Mouse (Mus musculus): ENCODE data around the gene Hs3st3a1.

Hs3st3a1 gene

GRCm38 (mm10) chr11:64435546-64436411 lies 647 bp downstream of the Hs3st3a1 start:
- Histone ChIP-seq H3K36me3 (ENCODE audit: insufficient read depth, low read length) (no peaks in the 10 kb centered on the region), H3K4me3 (replicated peaks; ENCODE audit: low read length) (peak overlapping the region; percentile 81), H3K9me3 (ENCODE audit: low read length) (no peaks in the 10 kb centered on the region), H3K27me3 (ENCODE audit: insufficient read depth, low read length) (peaks cover 41% of the 10 kb centered on the region), H3K4me1 (replicated peaks; ENCODE audit: low read depth, low read length) (peaks cover 15% of the 10 kb centered on the region; the same call in 1 of the 2 replicates)
- TF ChIP-seq POU5F1 (IDR thresholded peaks at IDR 0.05; ENCODE audit: borderline replicate concordance, low read length) (no peak), CTCF (conservative IDR thresholded peaks at IDR 0.05; ENCODE audit: low read length) (no peak), NANOG (IDR thresholded peaks at IDR 0.05; ENCODE audit: borderline replicate concordance, low read length) (no peak)

- Histone ChIP-seq H3K4me3 (replicated peaks; ENCODE audit: low read length) (peak within 1 kb of the TSS; percentile 81), H3K27me3 (ENCODE audit: insufficient read depth, low read length) (peaks cover 41% of the 10 kb centered on the region), H3K9me3 (ENCODE audit: low read length) (no peaks in the 10 kb centered on the region), H3K4me1 (replicated peaks; ENCODE audit: low read depth, low read length) (peaks cover 15% of the 10 kb centered on the region; the same call in 1 of the 2 replicates), H3K36me3 (ENCODE audit: insufficient read depth, low read length) (no peaks in the 10 kb centered on the region)
- TF ChIP-seq CTCF (conservative IDR thresholded peaks at IDR 0.05; ENCODE audit: low read length) (no peak), NANOG (IDR thresholded peaks at IDR 0.05; ENCODE audit: borderline replicate concordance, low read length) (no peak), POU5F1 (IDR thresholded peaks at IDR 0.05; ENCODE audit: borderline replicate concordance, low read length) (no peak)
Observed at GRCm38 (mm10) chr11:64436412-64436727, 1.2 kb downstream of the Hs3st3a1 start, which contains the start of gene F930015N05Rik. Gene F930015N05Rik (minus strand): TSS chr11:64436653.

GRCm38 (mm10) chr11:64436791-64437298 lies 1.7 kb downstream of the Hs3st3a1 start:
- no peaks in the 10 kb centered on the region for H3K9me3 ChIP-seq (ENCODE audit: low read length)
- H3K4me1 ChIP-seq (replicated peaks; ENCODE audit: low read depth, low read length): peaks cover 15% of the 10 kb centered on the region; the same call in 1 of the 2 replicates
- no peak for TF ChIP-seq NANOG (IDR thresholded peaks at IDR 0.05; ENCODE audit: borderline replicate concordance, low read length)
- TF ChIP-seq CTCF (conservative IDR thresholded peaks at IDR 0.05; ENCODE audit: low read length): no peak
- TF ChIP-seq POU5F1 (IDR thresholded peaks at IDR 0.05; ENCODE audit: borderline replicate concordance, low read length): no peak
- no peaks in the 10 kb centered on the region for H3K36me3 ChIP-seq (ENCODE audit: insufficient read depth, low read length)
- H3K27me3 ChIP-seq (ENCODE audit: insufficient read depth, low read length): peaks cover 40% of the 10 kb centered on the region
- H3K4me3 ChIP-seq (replicated peaks; ENCODE audit: low read length): peak overlapping the region; percentile 81

- peaks cover 36% of the 10 kb centered on the region for H3K27me3 ChIP-seq (ENCODE audit: insufficient read depth, low read length)
- TF ChIP-seq CTCF (conservative IDR thresholded peaks at IDR 0.05; ENCODE audit: low read length): no peak
- TF ChIP-seq POU5F1 (IDR thresholded peaks at IDR 0.05; ENCODE audit: borderline replicate concordance, low read length): no peak
- no peak for TF ChIP-seq NANOG (IDR thresholded peaks at IDR 0.05; ENCODE audit: borderline replicate concordance, low read length)
- no peaks in the 10 kb centered on the region for H3K36me3 ChIP-seq (ENCODE audit: insufficient read depth, low read length)
- no peaks in the 10 kb centered on the region for H3K9me3 ChIP-seq (ENCODE audit: low read length)
- H3K4me3 ChIP-seq (replicated peaks; ENCODE audit: low read length): no peak overlapping the region
- H3K4me1 ChIP-seq (replicated peaks; ENCODE audit: low read depth, low read length): peaks cover 17% of the 10 kb centered on the region; the same call in 1 of the 2 replicates
Observed at GRCm38 (mm10) chr11:64437721-64438120, 2.6 kb downstream of the Hs3st3a1 start.

- H3K9me3 ChIP-seq (ENCODE audit: low read length): no peaks in the 10 kb centered on the region
- peaks cover 35% of the 10 kb centered on the region for H3K27me3 ChIP-seq (ENCODE audit: insufficient read depth, low read length)
- TF ChIP-seq NANOG (IDR thresholded peaks at IDR 0.05; ENCODE audit: borderline replicate concordance, low read length): no peak
- TF ChIP-seq POU5F1 (IDR thresholded peaks at IDR 0.05; ENCODE audit: borderline replicate concordance, low read length): no peak
- no peak for TF ChIP-seq CTCF (conservative IDR thresholded peaks at IDR 0.05; ENCODE audit: low read length)
- H3K4me3 ChIP-seq (replicated peaks; ENCODE audit: low read length): no peak overlapping the region
- peaks cover 17% of the 10 kb centered on the region; the same call in 1 of the 2 replicates for H3K4me1 ChIP-seq (replicated peaks; ENCODE audit: low read depth, low read length)
- H3K36me3 ChIP-seq (ENCODE audit: insufficient read depth, low read length): no peaks in the 10 kb centered on the region
Observed at GRCm38 (mm10) chr11:64438909-64439308, 3.8 kb downstream of the Hs3st3a1 start.

- TF ChIP-seq CTCF (conservative IDR thresholded peaks at IDR 0.05; ENCODE audit: low read length) (peak; percentile 34), POU5F1 (IDR thresholded peaks at IDR 0.05; ENCODE audit: borderline replicate concordance, low read length) (no peak)
- H3K4me1 ChIP-seq (replicated peaks; ENCODE audit: low read depth, low read length): 0 out of 2 replicates have a peak, but pooled peaks cover 2% of the 10 kb centered on the region
- peaks cover 15% of the 10 kb centered on the region for H3K27me3 ChIP-seq (ENCODE audit: insufficient read depth, low read length)
- no peaks in the 10 kb centered on the region for H3K9me3 ChIP-seq (ENCODE audit: low read length)
- H3K4me3 ChIP-seq (replicated peaks; ENCODE audit: low read length): no peak overlapping the region
- H3K36me3 ChIP-seq (ENCODE audit: insufficient read depth, low read length): no peaks in the 10 kb centered on the region
Observed at GRCm38 (mm10) chr11:64442119-64442518, 7.0 kb downstream of the Hs3st3a1 start.

GRCm38 (mm10) chr11:64442701-64443100 lies 7.6 kb downstream of the Hs3st3a1 start:
- H3K4me3 ChIP-seq (replicated peaks; ENCODE audit: low read length): no peak overlapping the region
- TF ChIP-seq NANOG (IDR thresholded peaks at IDR 0.05; ENCODE audit: borderline replicate concordance, low read length) (no peak), POU5F1 (IDR thresholded peaks at IDR 0.05; ENCODE audit: borderline replicate concordance, low read length) (no peak), CTCF (conservative IDR thresholded peaks at IDR 0.05; ENCODE audit: low read length) (no peak)
- H3K9me3 ChIP-seq (ENCODE audit: low read length): no peaks in the 10 kb centered on the region
- H3K27me3 ChIP-seq (ENCODE audit: insufficient read depth, low read length): peaks cover 13% of the 10 kb centered on the region
- H3K4me1 ChIP-seq (replicated peaks; ENCODE audit: low read depth, low read length): 0 out of 2 replicates have a peak, but pooled peaks cover 2% of the 10 kb centered on the region
- no peaks in the 10 kb centered on the region for H3K36me3 ChIP-seq (ENCODE audit: insufficient read depth, low read length)

GRCm38 (mm10) chr11:64445227-64445626 lies 10.1 kb downstream of the Hs3st3a1 start:
- H3K9me3 ChIP-seq (ENCODE audit: low read length): no peaks in the 10 kb centered on the region
- H3K36me3 ChIP-seq (ENCODE audit: insufficient read depth, low read length): no peaks in the 10 kb centered on the region
- H3K4me1 ChIP-seq (replicated peaks; ENCODE audit: low read depth, low read length): 0 out of 2 replicates have a peak, but pooled peaks cover 2% of the 10 kb centered on the region
- H3K4me3 ChIP-seq (replicated peaks; ENCODE audit: low read length): no peak overlapping the region
- TF ChIP-seq CTCF (conservative IDR thresholded peaks at IDR 0.05; ENCODE audit: low read length): no peak
- TF ChIP-seq NANOG (IDR thresholded peaks at IDR 0.05; ENCODE audit: borderline replicate concordance, low read length): no peak
- TF ChIP-seq POU5F1 (IDR thresholded peaks at IDR 0.05; ENCODE audit: borderline replicate concordance, low read length): no peak
- peaks cover 9% of the 10 kb centered on the region for H3K27me3 ChIP-seq (ENCODE audit: insufficient read depth, low read length)
